Mouse (Mus musculus) left cerebral cortex, adult 8-10 months (tissue): ENCODE measurements at regions not wholly inside any gene's neighbourhood (a gene's known extent, or its start where the extent isn't known, plus 50 kb on each side); places are given as distances from the start of the nearest gene placed in this dataset.
"Not testable (repeated sequence)": the region's sequence is repeated elsewhere in the genome, so short reads cannot be mapped to it uniquely, and the experiment has no call there.

Experiments used
- DNase-seq, 2 experiments: peaks; one replicate each; pipeline ENCODE4 v3.0.0; 2022; ENCODE audit warnings: low spot score in 2 of 2

DNA sequence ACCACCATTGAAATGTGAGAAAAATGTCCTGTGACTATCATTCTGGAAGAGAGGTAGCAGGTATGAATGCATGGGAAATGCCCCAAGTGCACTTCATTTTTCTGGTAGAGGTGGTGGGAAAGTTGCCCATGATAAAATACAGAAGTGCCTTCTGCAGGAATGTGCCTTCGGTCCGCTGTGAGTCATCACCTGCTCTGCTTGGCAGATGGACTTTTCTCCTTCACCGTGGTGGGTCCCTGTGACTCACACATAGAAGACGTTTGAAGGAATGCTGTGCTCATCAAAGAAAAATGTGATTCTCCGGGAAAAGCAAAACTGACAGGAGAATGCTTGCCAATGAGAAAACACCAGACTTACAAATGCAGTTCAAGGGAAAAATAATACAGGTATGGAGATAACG lies 126.8 kb downstream of the Tnfsf18 start:
- peak in 1 of 2 experiments; percentile 49 for DNase-seq

DNA sequence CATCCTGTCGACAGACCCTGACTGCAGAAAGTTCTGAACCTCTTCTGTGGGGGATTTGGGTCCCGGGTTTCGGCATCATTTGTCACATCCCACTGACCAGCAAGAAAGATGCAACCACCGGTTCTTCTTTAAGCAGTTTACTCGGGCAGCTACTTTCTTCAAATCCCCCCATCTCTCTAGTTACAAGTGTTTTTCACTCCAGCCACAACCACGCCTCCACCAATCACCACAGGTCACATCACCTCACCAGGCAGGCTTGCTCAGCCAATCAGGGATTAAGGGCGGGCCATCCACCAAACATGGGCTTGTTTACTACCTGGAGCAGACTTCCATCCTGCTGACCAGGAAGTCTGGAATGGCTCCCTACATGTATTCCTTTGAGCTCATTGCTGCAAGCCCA lies 119.6 kb downstream of the Tnfsf18 start:
- not testable (repeated sequence) for DNase-seq

DNA sequence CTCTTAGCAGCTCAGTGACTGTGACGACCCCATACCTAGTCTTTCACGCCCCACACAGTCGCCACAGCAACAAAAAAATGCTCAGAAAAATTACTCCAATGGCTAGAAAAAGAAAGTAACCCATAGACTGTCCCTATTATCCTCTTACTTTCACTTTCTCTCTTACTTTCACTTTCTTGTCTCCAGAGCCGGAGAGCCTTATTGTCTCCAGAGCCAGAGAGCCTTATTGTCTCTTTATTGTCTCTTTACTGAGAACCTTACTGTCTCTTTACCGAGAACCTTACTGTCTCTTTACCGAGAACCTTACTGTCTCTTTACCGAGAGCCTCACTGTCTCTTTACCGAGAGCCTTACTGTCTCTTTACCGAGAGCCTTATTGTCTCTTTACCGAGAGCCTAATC lies 119.2 kb downstream of the Tnfsf18 start:
- not testable (repeated sequence) for DNase-seq

DNA sequence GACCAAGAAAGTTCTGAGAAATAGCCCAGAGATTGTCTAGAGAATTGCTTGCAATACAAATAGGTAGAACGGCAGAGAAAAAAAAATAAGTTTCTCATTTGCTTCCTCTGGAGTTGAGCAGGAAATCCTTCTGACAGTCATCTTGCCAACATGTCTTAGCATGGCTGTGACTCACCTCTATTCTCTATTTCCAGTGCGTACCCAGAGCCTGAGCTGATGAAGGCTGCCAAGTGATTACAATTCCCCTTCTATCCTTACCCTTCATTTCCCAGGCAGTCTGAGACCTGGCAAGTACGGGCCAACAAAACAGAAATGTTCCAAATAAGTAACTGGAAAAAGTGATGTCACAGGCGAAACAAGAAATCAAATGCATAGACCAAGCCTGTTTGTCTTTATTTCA lies 113.0 kb downstream of the Tnfsf18 start:
- DNase-seq: no peak

DNA sequence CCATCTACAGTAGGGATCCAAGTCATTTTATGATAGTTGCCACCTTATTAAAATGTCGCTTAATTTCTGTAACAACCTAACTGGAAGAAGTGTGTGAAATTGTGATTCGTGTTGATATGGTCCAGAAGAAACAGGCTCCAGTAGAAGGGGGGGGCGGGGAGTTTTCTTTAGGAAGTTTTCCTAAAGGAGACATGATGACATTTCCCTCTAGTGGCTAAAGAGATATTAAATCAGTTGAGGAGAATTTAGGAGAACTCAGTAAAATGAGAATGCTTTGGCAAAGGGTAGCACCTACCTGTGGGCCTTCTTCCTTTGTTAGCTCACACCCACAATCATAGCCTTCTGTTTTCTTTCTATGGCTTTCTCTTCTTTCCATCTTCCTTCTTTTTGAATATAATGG lies 107.7 kb downstream of the Tnfsf18 start:
- no peak for DNase-seq

DNA sequence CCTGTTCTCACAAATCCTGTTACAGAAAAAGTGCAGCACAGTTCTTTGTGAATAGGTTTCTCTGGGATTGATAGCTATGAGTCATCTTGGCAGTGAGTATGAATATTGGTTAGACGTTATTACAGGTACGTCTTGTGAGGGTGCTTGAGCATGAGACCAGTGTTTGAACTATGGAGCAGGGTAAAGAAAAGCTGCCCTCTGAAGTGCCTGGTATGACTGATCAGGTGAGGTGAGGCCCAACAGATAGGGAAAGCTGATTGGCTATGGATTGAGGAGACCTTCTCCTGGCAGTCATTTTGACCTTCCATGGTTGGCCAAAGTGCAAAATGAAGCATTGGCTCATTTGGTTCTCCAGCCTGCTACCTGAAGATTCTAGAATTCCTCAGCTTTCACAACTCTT lies 106.7 kb downstream of the Tnfsf18 start:
- DNase-seq: no peak

DNA sequence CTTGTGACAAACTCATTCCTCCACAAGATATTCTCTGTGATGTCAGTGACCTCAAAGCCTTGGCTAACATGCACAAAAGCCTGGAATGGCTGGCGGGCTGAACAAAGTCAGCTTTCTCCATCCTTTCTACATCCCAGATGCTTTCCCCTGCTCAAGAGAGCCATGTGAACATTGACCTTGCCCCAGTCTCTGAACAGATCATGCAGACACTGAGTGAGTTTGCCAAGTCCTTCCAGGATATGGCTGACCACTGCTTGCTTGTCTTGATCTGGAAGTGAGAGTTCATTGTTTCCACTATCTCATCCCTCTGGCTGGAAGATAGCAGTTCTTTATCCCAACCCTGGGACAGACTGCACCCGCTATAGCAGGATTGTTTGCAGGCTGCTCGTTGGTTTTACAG lies 103.7 kb downstream of the Tnfsf18 start:
- DNase-seq: no peak

DNA sequence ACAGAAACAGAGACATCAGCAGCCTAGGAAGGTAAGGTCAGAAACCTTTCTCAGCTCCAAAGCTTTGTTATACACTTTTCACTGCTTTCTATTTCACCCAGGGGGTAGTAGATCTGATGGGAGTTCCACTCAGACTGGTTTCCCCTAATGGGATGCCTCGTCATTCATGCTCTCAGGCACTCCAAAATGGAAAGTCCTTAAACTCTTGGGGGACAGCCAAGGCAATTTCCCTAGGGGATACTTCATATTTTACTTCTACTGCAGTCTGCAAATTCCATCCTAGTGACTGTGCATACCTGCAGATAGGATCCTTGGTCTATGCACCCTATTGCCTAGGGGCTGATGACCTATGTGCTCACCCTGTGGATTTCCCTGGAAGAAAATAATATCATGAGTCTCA lies 82.1 kb downstream of the Tnfsf18 start:
- no peak for DNase-seq

DNA sequence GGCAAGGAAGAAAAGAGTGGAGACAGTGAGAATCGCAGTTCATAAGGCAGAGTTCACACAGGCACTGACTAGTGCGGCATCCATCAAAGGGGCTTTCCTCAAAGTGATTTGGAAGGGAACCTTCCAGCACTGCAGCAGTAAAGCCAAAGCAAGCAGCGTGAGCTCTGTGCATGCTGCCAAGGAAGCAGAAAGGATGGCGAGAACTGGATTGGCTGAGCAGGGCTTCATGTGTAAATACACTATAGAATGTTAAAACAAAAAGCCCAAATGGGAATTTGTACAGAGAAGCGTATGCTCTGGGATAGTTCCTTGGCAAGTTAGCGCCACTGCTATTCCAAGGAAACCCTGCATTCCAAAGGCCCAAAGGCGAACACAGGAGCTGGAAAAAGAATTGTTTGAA lies 81.5 kb downstream of the Tnfsf18 start:
- no peak for DNase-seq

DNA sequence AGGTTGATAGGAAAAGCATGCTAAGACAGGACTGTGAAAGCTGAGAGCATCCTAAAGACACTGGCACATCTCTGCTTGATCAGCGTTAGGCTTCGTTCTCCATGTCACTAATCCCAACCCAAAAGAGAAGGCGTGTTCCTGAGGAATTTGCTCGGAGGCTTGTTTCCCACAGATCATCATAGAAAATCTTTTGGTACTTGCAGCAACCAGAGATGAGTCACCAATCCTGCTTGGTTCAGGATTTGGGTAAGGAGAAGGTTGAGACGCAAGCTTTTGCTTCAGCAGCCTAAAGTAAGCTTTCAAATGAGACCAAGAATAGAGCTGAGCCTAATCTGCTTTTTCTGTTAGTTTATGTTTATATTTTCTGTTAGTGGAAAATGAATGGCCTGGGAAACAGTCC lies 80.7 kb downstream of the Tnfsf18 start:
- DNase-seq: no peak

DNA sequence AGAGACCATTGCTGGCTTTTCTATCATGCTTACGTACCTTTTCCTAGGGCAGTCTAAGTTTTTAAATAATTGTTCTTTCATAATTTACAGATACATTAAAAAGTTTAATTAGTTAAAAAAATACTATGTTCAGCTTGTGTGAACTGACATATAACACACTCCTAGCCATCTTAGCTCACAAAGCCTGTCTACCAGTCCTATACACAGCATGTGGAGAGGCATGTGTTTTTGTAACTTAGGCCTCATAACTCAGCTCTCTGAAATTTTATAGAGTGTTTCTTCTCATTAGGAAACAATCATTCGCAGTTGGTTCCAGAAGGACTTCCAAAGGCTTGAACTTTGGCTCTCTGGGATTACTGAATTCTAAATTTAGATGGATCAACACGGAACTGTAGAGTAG lies 76.3 kb downstream of the Tnfsf18 start:
- no peak for DNase-seq

DNA sequence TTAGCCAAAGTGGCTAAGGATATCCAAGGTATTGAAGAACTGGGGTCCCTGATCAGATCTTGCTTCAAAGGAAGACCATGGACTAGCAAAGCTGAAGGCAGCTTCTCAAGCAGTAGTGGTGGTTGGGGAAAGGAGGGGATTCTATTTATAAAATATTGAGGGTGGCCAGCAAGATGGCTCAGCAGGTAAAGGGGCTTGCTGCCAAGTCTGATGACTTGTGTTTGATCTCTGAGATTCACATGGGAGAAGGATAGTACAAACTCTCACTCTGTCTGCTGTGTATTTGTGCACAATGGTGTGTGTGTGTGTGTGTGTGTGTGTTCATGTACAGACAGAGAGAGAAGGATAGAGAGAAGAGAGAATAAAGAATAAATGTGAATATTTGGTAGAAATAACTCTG lies 73.4 kb downstream of the Tnfsf18 start:
- DNase-seq: no peak

DNA sequence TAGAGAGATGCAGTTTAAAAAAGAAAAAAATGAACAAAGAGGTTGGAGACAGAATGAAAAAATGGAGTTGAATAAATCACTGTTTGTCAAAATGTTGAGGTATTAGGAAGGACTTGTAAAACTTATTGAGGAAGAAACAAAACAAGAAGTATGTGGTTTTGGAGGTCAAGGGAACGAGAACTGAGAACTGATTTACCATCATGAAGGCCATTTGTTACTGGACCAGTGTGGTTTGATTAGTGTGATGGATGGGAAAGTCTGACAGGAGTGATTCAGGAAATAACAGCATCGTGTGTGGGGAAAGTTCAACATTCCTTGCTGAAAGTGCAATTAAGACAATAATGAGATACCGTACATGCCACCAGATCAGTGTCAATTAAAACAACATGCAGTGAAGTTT lies 65.9 kb downstream of the Tnfsf18 start:
- no peak for DNase-seq
